Comparison of ENCODE assay signal across 13 mouse cellular contexts in the genomic region with DNA sequence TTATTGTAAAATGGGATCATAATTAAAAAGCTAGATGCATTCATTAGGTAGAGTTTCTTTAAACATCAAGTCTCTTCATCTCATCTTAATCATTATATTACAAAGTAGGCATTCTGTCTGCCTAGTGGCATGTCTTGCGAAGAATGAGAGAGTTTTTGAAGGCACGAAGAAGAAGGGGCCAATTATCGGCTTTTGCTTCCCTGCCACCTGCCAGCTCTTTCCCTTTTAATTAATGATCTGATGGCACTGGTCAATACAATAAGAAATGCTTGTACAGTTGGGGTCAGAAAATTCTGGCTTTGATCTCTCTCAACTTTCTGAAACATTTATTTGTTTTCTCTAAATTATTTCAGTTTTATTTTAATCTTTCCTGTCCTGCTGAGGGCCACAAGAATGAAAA.
"Had no signal": no experiment of that assay in that cellular context is flagged by ENCODE, and none has a peak within 500 bp of the region (broad histone marks: within the 10 kb centered on the region; RNA-seq: fewer than 3 reads in every experiment).

No protein-coding gene starts in this region.

- H3K4me1 ChIP-seq: liver, embryonic 13.5 days; stomach, embryonic 15.5 days had no signal

- H3K9me3 ChIP-seq: liver, embryonic 13.5 days; stomach, embryonic 15.5 days had no signal

- DNase-seq: kidney, adult 9 months; kidney, postnatal 14 days; kidney, postnatal 4 days; liver, embryonic 13.5 days; lung, adult 2 months; lung, postnatal 14 days; lung, postnatal 4 days; right cerebral cortex, postnatal 25 days; spleen, adult 18-20 months; thymus, adult 18-20 months; thymus, postnatal 36 days had no signal

- H3K9ac ChIP-seq: liver, embryonic 13.5 days; stomach, embryonic 15.5 days had no signal

- H3K4me3 ChIP-seq: liver, embryonic 13.5 days; stomach, embryonic 15.5 days had no signal

- H3K4me2 ChIP-seq: liver, embryonic 13.5 days; midbrain, embryonic 11.5 days; stomach, embryonic 15.5 days had no signal

- H3K27ac ChIP-seq: liver, embryonic 13.5 days; stomach, embryonic 15.5 days had no signal

- H3K36me3 ChIP-seq: liver, embryonic 13.5 days; stomach, embryonic 15.5 days had no signal

- H3K27me3 ChIP-seq: liver, embryonic 13.5 days; stomach, embryonic 15.5 days had no signal
